In genomic region chr3:6675354-6675753, GRCm38 (mm10) we compare ENCODE assay signal across 11 mouse cellular contexts. TPM values are rescaled to one million over a fixed set of nuclear protein-coding genes. Genes with fewer than 3 reads are reported as not detected.
A peak's percentile ranks its signal among the peaks of the same experiment; 100 is the strongest.
DNase-seq lines count a peak whose midpoint lies in the region; ATAC-seq lines count a peak whose summit lies in the region.
"Had no signal": no experiment of that assay in that cellular context is flagged by ENCODE, and none has a peak within 500 bp of the region (broad histone marks: within the 10 kb centered on the region; RNA-seq: fewer than 3 reads in every experiment).

No protein-coding gene starts in this region.

- no peaks in the 10 kb centered on the region for H3K9me3 ChIP-seq in midbrain, embryonic 16.5 days (replicated peaks; ENCODE audit: control insufficient read depth, low read length, poor library complexity, severe bottlenecking)

- H3K9ac ChIP-seq in midbrain, embryonic 16.5 days (ENCODE audit: low read depth, low read length) = no peak overlapping the region

- no peaks in the 10 kb centered on the region for H3K27me3 ChIP-seq in midbrain, embryonic 16.5 days (ENCODE audit: control insufficient read depth, insufficient read depth, low read depth, low read length)

- WGBS in midbrain, embryonic 16.5 days = 40% methylated on average over 3 of the region's 3 CpGs

- H3K4me2 ChIP-seq in midbrain, embryonic 16.5 days (ENCODE audit: low read length) = no peak overlapping the region

- no peaks in the 10 kb centered on the region for H3K36me3 ChIP-seq in midbrain, embryonic 16.5 days (ENCODE audit: control insufficient read depth, insufficient read depth, low read length)

- H3K4me1 ChIP-seq in midbrain, embryonic 16.5 days (ENCODE audit: control insufficient read depth, insufficient read depth, low read length) = 0 out of 2 replicates have a peak, but pooled peaks cover 2% of the 10 kb centered on the region

- DNase-seq in layer of hippocampus, postnatal 14 days (ENCODE audit: low spot score in 2 of 2) = peak; percentile 2 to 19
- no peak for DNase-seq in layer of hippocampus, adult 9-11 months
- peak; percentile 8 for DNase-seq in MEL-GATA-1-ER (ENCODE audit: extremely low read depth, low read depth)
- DNase-seq in embryo, embryonic 11 days = peak; percentile 29
- no peak for DNase-seq in gastrocnemius, postnatal 25 days

- peak; percentile 93 for ATAC-seq in midbrain, embryonic 16.5 days
- ATAC-seq in megakaryocyte, adult 5-6 weeks (ENCODE audit: poor library complexity, severe bottlenecking) = no peak

- no peak overlapping the region; the same call in 1 of the 2 replicates for H3K27ac ChIP-seq in midbrain, embryonic 16.5 days (ENCODE audit: low read length)

- H3K4me3 ChIP-seq in midbrain, embryonic 16.5 days (ENCODE audit: low read depth, low read length) = no peak overlapping the region

RNA-seq across cellular contexts. Expression of gene 1700008P02Rik, which starts 55.1 kb away (rescaled TPM):
- not detected for total RNA-seq in layer of hippocampus, postnatal 14 days (2021)
- not detected in 2 replicates for polyA plus RNA-seq in midbrain, embryonic 16.5 days (2015; fragmentation: Nextera tagmentation; extraction: Ambion mirVana)
- total RNA-seq in megakaryocyte, adult 5-6 weeks (2015) = not detected in 2 replicates
- total RNA-seq in megakaryocyte, adult 5-6 weeks (2017) = not detected in 2 replicates
- total RNA-seq in gastrocnemius, postnatal 25 days (2021) = not detected
- total RNA-seq: adrenal gland, postnatal 36 days; hematopoietic stem cell, adult 5-6 weeks; liver, adult 2 months had no signal
- polyA plus RNA-seq: liver, adult 2 months; stomach, embryonic 16.5 days had no signal

Comparison
In these comparisons a context has a peak if more than half of its experiments do, and no peak if none do; other contexts are left out.
1. DNase-seq: peak in layer of hippocampus, postnatal 14 days (2 of 2), MEL-GATA-1-ER (single experiment) and embryo, embryonic 11 days (single experiment); none in layer of hippocampus, adult 9-11 months (single experiment) and gastrocnemius, postnatal 25 days (single experiment).